Mouse (Mus musculus) granulocyte monocyte progenitor cell, adult 5-6 weeks (primary cell): ENCODE results near the gene Adcy7. TPM values are rescaled to one million over a fixed set of nuclear protein-coding genes. Genes with fewer than 3 reads are reported as not detected.

Experiments used
- ATAC-seq: replicated peaks from 2 replicates; pipeline ENCODE4 v1.8.0; 2016; ENCODE audit warnings: mild to moderate bottlenecking, moderate TSS enrichment, inconsistent platforms; ENCODE audit not compliant: poor library complexity, severe bottlenecking
- total RNA-seq, 2 experiments: library from RNA; stranded (forward) in 1 of 2; stranded (reverse) in 1 of 2; fragments of 200-712, 200-1000 nt in 1 of 2; fragments of >200 nt in 1 of 2; fragmentation: Nextera tagmentation in 1 of 2; gene quantifications; 2 replicates each; pipeline ENCODE4 v1.2.3; 2014 to 2017

The Adcy7 gene
- total RNA-seq, 2 experiments from 2014 or later = 32.9 to 43.7 TPM

- no peak for ATAC-seq
Measured at GRCm38 (mm10) chr8:88270086-88270485, 2.1 kb upstream of the Adcy7 start.

DNA sequence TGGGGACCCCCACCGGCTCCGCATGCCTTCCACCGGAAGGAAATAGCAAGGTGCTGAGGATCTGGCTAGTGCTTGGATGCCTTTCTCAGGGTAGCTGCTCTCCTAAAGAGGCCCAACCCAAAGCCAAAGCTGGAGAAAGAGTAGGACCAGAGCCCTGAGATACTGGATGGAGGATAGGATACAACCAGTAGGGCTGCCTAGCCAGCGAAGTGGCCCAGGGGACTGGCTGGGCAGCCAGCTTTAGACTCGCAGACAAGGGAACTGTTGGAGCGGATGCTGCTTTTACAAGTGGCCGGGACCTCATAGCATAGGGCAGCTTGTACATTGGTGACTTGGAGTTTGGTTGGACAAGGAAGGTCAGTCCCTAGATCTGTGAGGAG, 838 bp downstream of the Adcy7 start:
- no peak for ATAC-seq

- no peak for ATAC-seq
Measured at GRCm38 (mm10) chr8:88274090-88274489, 1.9 kb downstream of the Adcy7 start.

DNA sequence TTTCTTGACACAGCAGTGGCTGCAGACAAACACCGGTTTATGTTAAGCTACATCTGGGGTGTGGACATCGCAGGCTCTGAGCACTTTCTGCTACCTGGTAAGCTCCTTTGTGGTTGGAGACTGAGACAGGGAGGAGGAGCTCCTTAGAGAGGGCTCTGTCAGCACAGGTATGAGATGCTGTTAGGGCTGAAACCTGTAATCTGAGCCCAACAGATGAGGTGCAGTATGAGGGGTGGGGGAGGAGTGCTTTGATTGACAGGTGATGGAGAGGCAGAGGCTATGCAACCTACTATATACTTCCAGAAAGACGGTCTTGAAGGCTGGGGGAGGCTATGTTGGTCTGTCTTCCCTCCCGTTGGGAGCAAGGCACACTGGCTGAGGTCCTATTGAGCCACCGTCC, 7.0 kb downstream of the Adcy7 start:
- ATAC-seq = no peak

GRCm38 (mm10) chr8:88279670-88280069, 7.5 kb downstream of the Adcy7 start:
- ATAC-seq = peak; percentile 63

GRCm38 (mm10) chr8:88280904-88281303, 8.7 kb downstream of the Adcy7 start:
- peak; percentile 61 for ATAC-seq

GRCm38 (mm10) chr8:88282684-88283083, 10.5 kb downstream of the Adcy7 start:
- peak; percentile 85 for ATAC-seq

DNA sequence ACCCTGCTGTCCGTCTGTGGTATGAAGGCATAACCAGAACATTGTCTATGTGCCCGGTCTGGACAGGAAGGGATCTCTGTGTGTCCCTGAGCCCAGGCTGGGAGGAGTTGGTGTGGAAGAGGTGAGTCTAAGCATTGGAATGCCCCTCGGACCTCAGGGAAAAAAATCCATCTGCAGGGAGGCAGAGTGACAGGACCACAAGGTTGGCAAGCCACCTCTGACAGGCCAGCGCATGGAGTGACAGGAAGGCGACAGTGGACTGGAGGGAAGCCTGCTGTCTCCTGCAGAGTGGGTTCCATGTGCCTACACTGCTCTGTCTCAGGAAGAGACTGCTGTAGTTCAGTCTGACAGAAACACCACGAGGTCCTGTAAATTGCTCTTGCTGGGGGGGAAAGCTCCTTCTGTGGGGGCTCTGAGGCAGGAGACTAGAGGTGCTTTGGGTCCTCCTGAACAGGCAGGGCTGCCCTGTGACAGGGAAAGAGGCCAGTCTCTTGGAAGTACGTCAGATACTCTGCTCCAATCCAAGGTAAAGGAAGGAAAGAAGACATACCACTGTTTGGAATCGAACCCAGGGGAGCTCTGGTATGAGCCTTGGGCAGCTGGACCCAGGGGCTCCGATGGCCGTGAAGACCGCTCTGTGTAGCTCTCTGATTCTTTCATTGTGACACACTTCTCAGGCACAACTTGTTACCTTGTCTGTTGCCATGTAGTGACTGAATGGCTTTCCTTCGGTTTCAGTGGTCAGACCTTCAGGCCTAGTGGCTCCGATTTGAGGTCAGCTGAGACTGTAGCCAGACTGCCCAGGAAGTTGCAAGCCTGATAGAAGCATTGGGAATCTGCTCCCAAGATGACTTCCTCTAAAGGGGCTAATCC, 11.3 kb downstream of the Adcy7 start:
- no peak for ATAC-seq

DNA sequence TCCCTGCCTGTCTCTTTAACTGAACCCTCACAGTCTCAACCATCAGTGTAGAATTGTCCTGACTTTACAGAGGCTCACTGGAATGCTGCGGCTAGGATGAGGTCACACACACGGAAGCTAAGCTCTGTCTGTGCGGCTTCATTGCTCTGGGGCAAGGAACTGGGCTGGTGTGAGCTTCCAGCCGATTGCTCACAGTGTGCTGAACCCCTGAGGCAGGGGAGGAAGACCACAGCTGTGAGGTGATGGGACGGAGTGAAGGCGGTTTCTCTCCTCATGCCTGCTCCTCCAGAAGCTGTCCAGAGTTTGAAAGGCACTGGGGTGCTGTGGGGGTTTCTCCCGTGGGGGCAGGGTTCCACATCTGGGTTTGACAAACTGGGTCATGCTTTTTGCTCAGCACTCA, 12.5 kb downstream of the Adcy7 start:
- ATAC-seq = no peak

GRCm38 (mm10) chr8:88285469-88286356, 13.5 kb downstream of the Adcy7 start:
- no peak for ATAC-seq

GRCm38 (mm10) chr8:88286421-88286960, 14.3 kb downstream of the Adcy7 start:
- ATAC-seq = no peak

GRCm38 (mm10) chr8:88288622-88289242, 16.5 kb downstream of the Adcy7 start:
- ATAC-seq = peak; percentile 72

- no peak for ATAC-seq
Measured at GRCm38 (mm10) chr8:88289901-88290300, 17.7 kb downstream of the Adcy7 start.

DNA sequence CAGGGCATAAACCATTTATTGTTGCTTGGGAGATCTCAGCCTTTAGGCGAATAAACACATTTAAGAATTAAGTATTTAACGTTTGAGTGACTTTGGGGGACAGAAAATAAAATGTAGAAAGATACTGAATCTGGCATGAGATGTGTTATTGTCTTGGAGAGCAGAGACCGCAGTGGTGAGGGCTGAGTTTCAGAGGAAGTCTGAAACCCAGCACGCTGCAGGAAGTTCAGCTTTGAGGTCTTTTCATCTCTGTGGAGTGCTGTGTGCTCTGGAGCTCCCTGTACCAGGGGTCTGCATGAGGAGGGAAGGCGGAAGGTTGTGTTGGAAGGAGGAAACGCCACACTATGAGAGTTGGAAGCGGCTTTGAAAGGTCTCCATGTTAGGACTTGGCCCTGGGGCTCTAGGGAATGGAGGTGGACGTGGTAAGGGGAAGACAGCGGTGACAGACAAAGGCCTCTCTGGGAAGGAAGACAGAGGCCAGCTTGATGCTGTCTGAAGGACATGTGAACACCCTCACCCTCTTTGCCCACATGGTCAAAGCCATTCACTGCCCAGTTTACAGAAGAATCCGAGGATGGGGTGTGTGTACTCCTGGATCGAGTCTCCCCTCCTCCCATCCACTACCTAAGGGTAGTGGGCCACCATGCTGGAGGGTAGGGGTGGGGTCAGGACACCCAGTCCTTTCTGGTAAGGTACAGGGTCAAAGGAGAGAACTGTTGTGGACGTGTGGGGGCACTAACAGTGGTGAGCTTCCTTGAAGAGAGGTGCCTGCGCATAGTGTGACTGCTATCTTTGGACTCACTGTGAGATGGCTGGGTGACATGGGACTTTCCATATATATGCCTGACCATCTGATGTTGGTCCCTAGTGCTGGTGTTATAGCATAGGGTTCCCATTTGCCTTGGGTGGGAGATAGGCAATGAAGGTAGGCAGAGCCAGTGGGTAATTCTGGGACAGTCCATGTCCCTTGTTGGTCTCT, 18.4 kb downstream of the Adcy7 start:
- ATAC-seq = peak; percentile 15

DNA sequence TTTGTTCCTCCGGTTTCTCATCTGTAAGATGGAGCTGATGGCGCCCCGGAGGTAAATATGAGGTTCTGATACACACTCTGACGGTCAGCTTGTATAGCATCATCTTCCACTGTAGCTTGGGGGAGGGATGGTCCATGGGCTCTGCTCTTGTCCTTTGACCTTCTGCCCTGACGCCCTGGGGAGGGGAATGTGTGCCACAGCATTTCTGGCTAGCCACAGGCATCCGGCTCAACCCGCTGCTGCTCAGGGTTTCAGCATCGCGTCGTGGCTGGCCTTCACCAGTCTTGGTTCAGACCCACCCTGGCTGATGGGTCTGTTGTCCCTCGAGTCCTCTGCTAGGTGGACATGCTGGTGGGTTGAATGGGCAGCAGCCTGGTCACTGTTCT, 19.1 kb downstream of the Adcy7 start:
- no peak for ATAC-seq

- ATAC-seq = no peak
Measured at GRCm38 (mm10) chr8:88292926-88293325, 20.7 kb downstream of the Adcy7 start.

DNA sequence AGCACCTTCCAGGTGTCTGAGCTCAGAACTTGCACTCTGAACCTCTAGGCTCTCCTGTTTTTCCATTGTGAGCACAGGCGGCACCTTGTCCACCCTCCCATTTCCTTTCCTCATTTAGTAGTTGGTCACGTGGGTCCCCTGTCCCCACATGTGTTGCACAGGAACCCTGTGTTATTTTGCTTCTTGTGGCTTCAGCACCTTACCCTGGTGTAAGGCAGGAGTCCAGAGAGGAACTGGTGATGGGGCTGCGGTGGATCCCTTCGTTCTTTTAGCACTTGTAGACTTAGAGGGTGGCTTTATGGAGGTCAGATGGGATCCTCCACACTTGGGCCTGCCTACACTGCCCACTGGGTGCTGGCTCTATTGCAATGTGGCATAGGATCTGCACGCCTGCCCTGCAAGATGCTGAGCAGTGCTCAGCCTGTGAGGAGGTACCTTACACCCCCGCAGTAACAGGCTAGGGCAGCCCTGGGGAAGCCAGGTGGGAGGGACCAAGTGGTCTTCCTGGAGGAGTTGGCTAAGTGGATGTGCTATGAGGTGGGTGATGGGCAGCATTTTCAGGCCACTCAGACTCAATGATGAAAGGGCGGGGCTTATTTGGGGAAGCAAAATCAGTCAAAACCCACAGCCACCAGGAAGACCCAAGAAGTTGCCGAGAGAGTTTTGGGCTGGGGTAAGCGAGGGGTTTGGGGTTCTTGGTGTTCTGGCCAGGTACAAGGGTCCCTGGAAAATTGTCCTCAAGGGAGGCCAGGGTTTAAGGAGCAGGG, 21.6 kb downstream of the Adcy7 start:
- peak; percentile 56 for ATAC-seq

- ATAC-seq = 0 out of 2 replicates have a peak, but pooled peaks have one; percentile 12
Measured at GRCm38 (mm10) chr8:88294977-88295376, 22.8 kb downstream of the Adcy7 start.
